Mouse (Mus musculus) myocyte (in vitro differentiated cells): Measurements from ENCODE around the gene Acly.

Experiments used
- E2F4 ChIP-seq: IDR thresholded peaks from one replicate; pipeline ENCODE4 v1.6.1; 2011; ENCODE audit warnings: mild to moderate bottlenecking, control low read depth, moderate library complexity; ENCODE audit not compliant: insufficient read depth
- MAX ChIP-seq: IDR thresholded peaks from one replicate; pipeline ENCODE4 v1.6.1; 2011; ENCODE audit warnings: low read depth, mild to moderate bottlenecking, control low read depth
- POLR2A ChIP-seq: IDR thresholded peaks from one replicate; pipeline ENCODE4 v1.6.1; 2011; ENCODE audit warnings: low read depth, mild to moderate bottlenecking, control low read depth, moderate library complexity; ENCODE audit not compliant: insufficient read length
- POLR2AphosphoS2 ChIP-seq: IDR thresholded peaks from one replicate; pipeline ENCODE4 v1.6.1; 2011; ENCODE audit warnings: low read depth, control low read depth; ENCODE audit not compliant: insufficient read length
- REST ChIP-seq: IDR thresholded peaks from one replicate; pipeline ENCODE4 v1.6.1; 2011; ENCODE audit warnings: mild to moderate bottlenecking, control low read depth, moderate library complexity; ENCODE audit not compliant: insufficient read depth, insufficient read length
- TCF12 ChIP-seq: IDR thresholded peaks from one replicate; pipeline ENCODE4 v1.6.1; 2011; ENCODE audit warnings: mild to moderate bottlenecking, control low read depth; ENCODE audit not compliant: poor library complexity, insufficient read depth, severe bottlenecking

DNA sequence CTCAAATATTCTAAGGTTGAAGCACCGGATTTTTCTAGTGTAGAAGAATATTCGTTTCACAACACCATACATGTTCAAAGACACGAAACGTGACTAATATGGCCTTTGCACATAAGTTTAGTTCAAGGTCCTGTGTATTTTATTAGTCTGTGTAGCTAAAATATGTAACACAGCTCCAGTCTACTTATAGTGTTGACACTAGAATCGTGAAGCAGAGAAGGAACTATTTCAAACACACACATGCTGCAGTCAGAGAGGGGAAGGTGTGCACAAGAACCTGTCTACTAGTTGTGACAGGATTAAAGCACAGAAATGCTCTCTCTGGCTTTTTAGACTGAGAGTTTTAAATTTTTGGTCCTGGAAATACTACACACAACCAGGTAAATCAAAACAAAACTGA lies 70.1 kb downstream of the Acly start:
- TF ChIP-seq E2F4 (no peak), POLR2A (no peak), MAX (no peak), TCF12 (no peak), REST (no peak), POLR2AphosphoS2 (no peak)
